ENCODE assay signal across 11 mouse cellular contexts in the genomic region with DNA sequence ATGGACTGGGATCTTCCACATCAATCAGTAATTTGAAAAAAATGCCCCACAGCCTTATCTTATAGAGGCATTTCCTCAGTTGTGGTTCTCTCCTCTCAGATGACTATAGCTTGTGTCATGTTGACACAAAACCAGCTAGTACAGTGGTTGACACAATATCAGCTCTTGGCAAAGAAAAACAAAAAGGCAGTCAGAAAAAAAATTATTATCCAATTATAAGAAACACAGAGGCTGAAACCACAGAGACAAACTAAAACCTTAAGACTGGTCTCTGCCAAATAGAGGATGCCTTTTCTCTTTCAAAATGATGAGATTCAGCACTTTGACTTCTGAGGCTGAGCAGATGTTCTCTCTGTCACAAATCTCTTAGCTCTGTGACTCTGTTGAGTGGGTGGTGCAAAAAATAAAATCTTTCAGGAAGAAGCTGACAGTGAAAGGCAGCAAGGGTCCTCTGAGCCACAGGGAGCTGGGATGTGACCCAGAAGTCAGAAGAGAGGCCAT.
DNase-seq lines count a peak whose midpoint lies in the region; ATAC-seq and TF ChIP-seq lines count a peak whose summit lies in the region.
"Had no signal": no experiment of that assay in that cellular context is flagged by ENCODE, and none has a peak within 500 bp of the region (broad histone marks: within the 10 kb centered on the region; RNA-seq: fewer than 3 reads in every experiment).

No protein-coding gene starts in this region.

- no peak for TF ChIP-seq CTCF in G1E (IDR thresholded peaks at IDR 0.05; ENCODE audit: low read depth, low read length)

- no peak for ATAC-seq in kidney, embryonic 16.5 days (ENCODE audit: low FRiP score, low TSS enrichment)
- ATAC-seq in G1E (ENCODE audit: extremely low read depth, insufficient number of reproducible peaks, low FRiP score, poor library complexity, severe bottlenecking): peak; percentile 34; the same call in 1 of the 2 replicates
- ATAC-seq in intestine, embryonic 15.5 days: no peak

- H3K4me1 ChIP-seq in kidney, embryonic 16.5 days (ENCODE audit: insufficient read depth, low read length): peaks cover 30% of the 10 kb centered on the region
- peaks cover 45% of the 10 kb centered on the region for H3K4me1 ChIP-seq in G1E (ENCODE audit: insufficient read depth, low read depth, low read length)
- peaks cover 15% of the 10 kb centered on the region for H3K4me1 ChIP-seq in intestine, embryonic 15.5 days (replicated peaks)

- H3K27ac ChIP-seq in kidney, embryonic 16.5 days (ENCODE audit: low read length): peak overlapping the region; percentile 66
- H3K27ac ChIP-seq in intestine, embryonic 15.5 days: peak overlapping the region; percentile 44
- H3K27ac ChIP-seq: embryonic facial prominence, embryonic 13.5 days; limb, embryonic 13.5 days had no signal

- H3K4me3 ChIP-seq in kidney, embryonic 16.5 days (ENCODE audit: low read length): no peak overlapping the region
- H3K4me3 ChIP-seq in G1E (ENCODE audit: low read depth, low read length): no peak overlapping the region
- H3K4me3 ChIP-seq in intestine, embryonic 15.5 days (replicated peaks): no peak overlapping the region
- H3K4me3 ChIP-seq: embryonic facial prominence, embryonic 13.5 days; limb, embryonic 13.5 days had no signal

- H3K4me2 ChIP-seq in kidney, embryonic 16.5 days (replicated peaks; ENCODE audit: low read depth, low read length): no peak overlapping the region
- no peak overlapping the region for H3K4me2 ChIP-seq in intestine, embryonic 15.5 days (replicated peaks)
- H3K4me2 ChIP-seq: embryonic facial prominence, embryonic 13.5 days; limb, embryonic 13.5 days had no signal

- DNase-seq in kidney, postnatal 25 days: no peak
- DNase-seq in 416B (ENCODE audit: low read depth): peak; percentile 79
- no peak for DNase-seq in G1E (ENCODE audit: low spot score)
- DNase-seq in yolk sac, embryonic 10.5 days (ENCODE audit: low spot score): no peak
- DNase-seq in retina, postnatal 1 day: no peak
- DNase-seq: adrenal gland, adult 8-10 months; cerebellum, adult 8-10 months had no signal

- no peaks in the 10 kb centered on the region for H3K27me3 ChIP-seq in kidney, embryonic 16.5 days (ENCODE audit: insufficient read depth, low read length)
- peaks cover 13% of the 10 kb centered on the region for H3K27me3 ChIP-seq in G1E (ENCODE audit: insufficient read depth, low read length)
- no peaks in the 10 kb centered on the region for H3K27me3 ChIP-seq in intestine, embryonic 15.5 days (replicated peaks)
- H3K27me3 ChIP-seq: embryonic facial prominence, embryonic 13.5 days; limb, embryonic 13.5 days had no signal

- peaks cover 6% of the 10 kb centered on the region; the same call in 1 of the 2 replicates for H3K9me3 ChIP-seq in kidney, embryonic 16.5 days (ENCODE audit: low read length)
- no peaks in the 10 kb centered on the region for H3K9me3 ChIP-seq in G1E (replicated peaks)
- H3K9me3 ChIP-seq in intestine, embryonic 15.5 days: no peaks in the 10 kb centered on the region
- H3K9me3 ChIP-seq: embryonic facial prominence, embryonic 13.5 days; limb, embryonic 13.5 days had no signal

- H3K36me3 ChIP-seq in kidney, embryonic 16.5 days (ENCODE audit: insufficient read depth, low read length): no peaks in the 10 kb centered on the region
- no peaks in the 10 kb centered on the region for H3K36me3 ChIP-seq in G1E (replicated peaks)
- H3K36me3 ChIP-seq in intestine, embryonic 15.5 days: no peaks in the 10 kb centered on the region
- H3K36me3 ChIP-seq: embryonic facial prominence, embryonic 13.5 days; limb, embryonic 13.5 days had no signal

- H3K9ac ChIP-seq in kidney, embryonic 16.5 days (replicated peaks; ENCODE audit: low read length): no peak overlapping the region; the same call in 1 of the 2 replicates
- no peak overlapping the region for H3K9ac ChIP-seq in intestine, embryonic 15.5 days
- H3K9ac ChIP-seq: embryonic facial prominence, embryonic 13.5 days; limb, embryonic 13.5 days had no signal
